Mouse (Mus musculus) megakaryocyte progenitor cell, adult 5-6 weeks (primary cell): ENCODE measurements around the gene Zfp418. TPM values are rescaled to one million over a fixed set of nuclear protein-coding genes. Genes with fewer than 3 reads are reported as not detected.
"Not testable (repeated sequence)": the region's sequence is repeated elsewhere in the genome, so short reads cannot be mapped to it uniquely, and the experiment has no call there.

ENCODE experiments used
- ATAC-seq: replicated peaks from 2 replicates; pipeline ENCODE4 v1.8.0; 2016; ENCODE audit warnings: mild to moderate bottlenecking, moderate TSS enrichment, inconsistent platforms; ENCODE audit not compliant: poor library complexity
- total RNA-seq, 2 experiments: library from RNA; stranded (forward) in 1 of 2; stranded (reverse) in 1 of 2; fragments of 157-497, 149-512 nt in 1 of 2; fragments of 200-1000 nt in 1 of 2; gene quantifications; 2 replicates each; pipeline versions ENCODE4 v1.2.3 to v1.2.4; 2015 to 2017

The Zfp418 gene
- 2.5 and 5.0 TPM in 2 replicates for total RNA-seq (2015)
- total RNA-seq (2017) = 1.8 TPM in 2 replicates

DNA sequence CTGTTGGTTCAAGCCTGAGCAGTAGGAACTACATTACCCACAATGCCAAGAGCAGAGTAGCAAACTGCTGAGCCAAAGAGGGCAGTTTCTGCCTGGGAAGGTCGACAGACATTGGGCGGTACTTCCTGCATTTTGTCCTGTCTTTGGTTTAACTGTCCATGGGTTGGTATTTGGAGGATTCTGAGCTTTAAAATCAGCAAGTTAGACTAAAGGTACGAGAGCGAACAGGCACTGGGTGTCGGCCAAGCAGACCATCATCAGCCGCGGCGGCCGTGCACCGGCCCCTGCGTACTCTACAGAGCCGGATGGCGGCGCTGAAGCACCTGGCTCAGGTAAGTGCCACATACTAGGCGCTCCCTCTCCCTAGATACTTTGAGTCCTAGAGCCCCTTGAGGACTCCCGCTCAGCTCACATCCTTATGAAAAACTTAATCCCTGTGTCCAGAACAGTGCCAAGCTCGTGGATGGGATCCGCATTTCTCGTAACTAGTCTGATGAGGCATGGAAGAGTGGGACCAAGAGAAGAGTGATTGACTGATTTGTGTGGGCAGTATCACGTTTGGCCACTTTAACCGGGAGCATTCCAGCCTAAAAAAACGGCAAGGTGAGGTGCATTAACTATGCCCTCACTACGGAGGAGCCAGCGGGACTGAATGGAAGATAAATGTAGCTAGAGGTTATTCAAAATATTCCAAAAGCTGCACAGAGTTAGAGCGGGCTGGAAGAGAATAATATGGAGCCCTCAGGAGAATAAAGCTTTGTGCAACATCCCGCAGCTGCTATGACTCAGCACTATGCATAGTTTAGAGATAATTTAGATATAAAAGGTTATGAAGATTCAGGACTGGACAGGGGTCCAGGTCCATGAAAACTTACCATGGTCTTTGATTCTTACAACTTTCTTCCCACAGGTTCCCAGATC lies at the start of gene Zfp418:
Zfp418 (plus strand) TSS at position 104 of the 921 bp plus-strand sequence.
- ATAC-seq = peak; percentile 99

GRCm38 (mm10) chr7:7121602-7121980 lies 49.5 kb upstream of the Zfp418 start:
- ATAC-seq = 0 out of 2 replicates have a peak, but pooled peaks have one; percentile 3

- not testable (repeated sequence) for ATAC-seq
Measured at GRCm38 (mm10) chr7:7130491-7131124, 40.5 kb upstream of the Zfp418 start.

DNA sequence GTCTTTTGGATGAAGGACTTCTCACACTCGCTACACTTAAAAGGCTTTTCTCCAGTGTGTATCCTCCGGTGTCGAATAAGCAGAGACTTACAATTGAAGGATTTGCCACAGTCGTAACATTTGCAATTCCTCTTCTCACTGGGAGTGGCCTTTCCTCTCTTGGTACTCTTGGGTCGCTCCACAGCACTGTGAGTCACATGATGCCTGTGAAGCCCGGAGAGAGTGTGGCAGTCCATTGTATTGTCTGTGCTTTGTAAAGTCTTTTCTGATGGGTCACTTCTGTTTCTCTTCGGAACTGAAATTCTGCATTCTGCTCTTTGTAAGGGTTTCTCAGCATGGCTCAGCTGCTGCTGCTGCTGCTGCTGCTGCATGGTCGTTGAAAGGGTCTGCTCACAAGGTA lies 38.4 kb upstream of the Zfp418 start:
- no peak for ATAC-seq

DNA sequence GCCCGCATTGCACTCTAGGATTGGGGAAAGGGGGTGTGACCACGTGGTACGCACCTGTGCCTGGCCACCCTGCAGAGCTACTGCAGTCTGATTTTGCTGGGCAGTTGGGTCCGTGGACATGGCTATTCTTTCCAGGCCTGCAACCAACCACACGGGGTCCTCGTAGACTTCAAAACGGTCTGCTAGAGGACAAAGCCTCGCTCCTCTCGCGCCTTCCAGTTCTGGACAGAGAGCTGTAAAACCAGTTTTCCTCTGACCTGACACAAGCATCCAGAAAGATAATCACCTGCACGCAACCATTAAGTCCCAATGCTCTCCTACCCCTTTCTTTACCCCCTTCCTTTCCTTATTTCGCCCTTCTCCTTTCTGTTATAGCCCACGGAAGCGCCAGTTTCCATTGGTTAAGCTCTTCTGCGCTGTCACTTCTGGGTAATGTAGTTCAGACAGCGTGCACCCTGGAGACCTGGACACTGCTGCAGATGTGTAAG lies 34.7 kb upstream of the Zfp418 start, which contains the start of gene Zfp773:
Zfp773 (minus strand) TSS at position 377 of the 488 bp plus-strand sequence.
- peak; percentile 98 for ATAC-seq

DNA sequence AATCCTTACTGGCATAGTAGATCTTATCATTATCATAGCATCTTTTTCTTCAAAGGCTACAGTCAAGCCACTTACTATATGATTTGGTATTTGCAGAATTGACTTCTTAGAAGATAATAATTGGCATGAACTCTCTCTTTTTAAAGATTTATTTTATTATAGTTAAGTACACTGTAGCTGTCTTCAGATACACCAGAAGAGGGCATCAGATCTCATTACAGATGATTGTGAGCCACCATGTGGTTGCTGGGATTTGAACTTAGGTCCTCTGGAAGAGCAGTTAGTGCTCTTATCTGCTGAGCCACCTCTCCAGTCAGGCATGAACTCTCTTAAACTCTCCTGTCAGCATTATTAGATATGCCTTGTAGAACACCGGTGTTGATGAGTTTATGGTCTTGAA lies 26.9 kb upstream of the Zfp418 start:
- no peak for ATAC-seq

GRCm38 (mm10) chr7:7145991-7146608 lies 25.0 kb upstream of the Zfp418 start:
- ATAC-seq = no peak

DNA sequence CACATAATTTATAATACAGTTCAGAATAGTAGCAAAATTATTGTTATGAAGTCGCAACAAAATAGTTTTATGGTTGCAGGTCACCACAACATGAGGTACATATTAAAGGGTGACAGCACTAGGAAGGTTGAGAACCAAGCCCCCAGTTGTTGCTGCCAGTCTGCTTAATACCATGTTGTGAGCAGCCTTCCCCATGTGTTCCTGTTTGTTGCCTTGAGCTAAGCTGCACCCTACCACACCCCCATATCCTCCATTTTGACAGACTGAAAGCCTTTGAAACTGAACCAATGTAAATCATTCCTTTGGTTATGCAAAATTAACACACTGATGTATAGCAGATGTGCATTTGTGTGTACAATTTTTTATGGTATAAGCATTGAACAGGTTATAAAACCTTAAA lies 14.8 kb downstream of the Zfp418 start:
- ATAC-seq = no peak

DNA sequence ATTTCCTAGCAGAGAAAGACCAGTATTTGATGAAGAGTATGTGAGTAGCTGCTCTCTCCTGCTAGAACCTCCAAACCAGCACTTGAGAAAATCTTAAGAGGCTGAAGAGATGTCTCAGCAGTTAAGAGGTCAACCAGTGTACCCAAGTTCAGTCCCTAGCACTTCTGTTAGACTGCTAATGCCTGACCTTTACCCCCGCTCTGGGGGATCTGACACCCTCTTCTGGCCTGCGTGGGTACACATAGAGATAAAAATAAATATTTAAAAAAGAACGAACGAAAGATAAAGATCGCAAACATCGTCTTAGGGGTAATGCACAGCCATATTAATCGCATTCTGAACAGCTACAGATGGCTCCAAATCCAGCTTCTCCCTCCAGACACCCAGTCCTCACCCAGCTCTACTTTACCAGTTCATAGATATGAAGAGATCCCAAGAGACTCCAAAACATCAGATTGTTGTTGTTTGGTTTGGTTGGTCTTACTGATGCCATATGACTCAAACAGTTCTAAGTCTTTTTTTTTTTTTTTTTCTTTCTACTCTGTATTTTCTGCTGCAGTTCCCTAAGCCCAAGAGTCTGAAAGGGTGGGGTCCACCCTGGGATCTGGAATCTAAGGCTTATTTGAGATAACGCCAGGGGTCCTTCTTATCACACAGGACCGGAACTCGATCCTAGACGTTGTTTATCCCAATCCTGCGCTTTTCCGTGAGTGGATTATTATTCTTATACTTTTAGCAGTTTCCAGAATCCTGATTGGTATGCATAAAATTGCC lies 16.5 kb downstream of the Zfp418 start:
- peak; percentile 30 for ATAC-seq

DNA sequence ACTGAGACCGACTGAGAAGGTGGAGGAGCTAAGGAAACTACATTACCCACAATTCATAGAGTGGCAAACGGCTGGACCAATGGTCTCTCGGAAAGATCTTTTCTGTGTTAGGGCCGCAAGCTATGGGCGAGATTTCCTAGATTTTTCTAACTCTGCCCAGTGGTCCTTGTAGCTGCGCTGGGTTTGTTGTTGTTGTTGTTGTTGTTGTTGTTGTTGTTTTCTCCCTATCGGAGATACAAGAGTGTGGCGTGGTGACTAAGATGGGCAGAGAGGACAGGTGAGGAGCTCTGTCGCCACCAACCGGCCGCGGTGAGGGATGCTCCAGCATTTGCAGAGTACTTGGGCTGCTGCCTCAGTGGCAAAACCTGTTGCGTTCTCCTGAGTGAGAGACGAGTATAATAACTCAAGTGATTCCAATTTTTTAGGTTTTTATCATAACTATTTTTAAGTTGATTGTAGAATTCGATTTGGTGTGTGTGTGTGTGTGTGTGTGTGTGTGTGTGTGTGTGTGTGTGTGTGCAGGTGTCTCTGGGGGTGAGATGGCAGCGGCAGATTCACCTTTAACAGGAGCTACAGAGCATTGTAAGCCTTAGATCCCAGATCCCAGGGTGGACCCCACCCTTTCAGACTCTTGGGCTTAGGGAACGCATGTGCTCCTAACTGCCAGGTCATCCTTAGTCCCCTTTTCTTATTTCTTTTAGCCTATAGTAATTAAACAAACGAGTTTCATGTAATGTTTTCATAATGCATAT lies 17.2 kb downstream of the Zfp418 start:
- ATAC-seq = peak; percentile 99

DNA sequence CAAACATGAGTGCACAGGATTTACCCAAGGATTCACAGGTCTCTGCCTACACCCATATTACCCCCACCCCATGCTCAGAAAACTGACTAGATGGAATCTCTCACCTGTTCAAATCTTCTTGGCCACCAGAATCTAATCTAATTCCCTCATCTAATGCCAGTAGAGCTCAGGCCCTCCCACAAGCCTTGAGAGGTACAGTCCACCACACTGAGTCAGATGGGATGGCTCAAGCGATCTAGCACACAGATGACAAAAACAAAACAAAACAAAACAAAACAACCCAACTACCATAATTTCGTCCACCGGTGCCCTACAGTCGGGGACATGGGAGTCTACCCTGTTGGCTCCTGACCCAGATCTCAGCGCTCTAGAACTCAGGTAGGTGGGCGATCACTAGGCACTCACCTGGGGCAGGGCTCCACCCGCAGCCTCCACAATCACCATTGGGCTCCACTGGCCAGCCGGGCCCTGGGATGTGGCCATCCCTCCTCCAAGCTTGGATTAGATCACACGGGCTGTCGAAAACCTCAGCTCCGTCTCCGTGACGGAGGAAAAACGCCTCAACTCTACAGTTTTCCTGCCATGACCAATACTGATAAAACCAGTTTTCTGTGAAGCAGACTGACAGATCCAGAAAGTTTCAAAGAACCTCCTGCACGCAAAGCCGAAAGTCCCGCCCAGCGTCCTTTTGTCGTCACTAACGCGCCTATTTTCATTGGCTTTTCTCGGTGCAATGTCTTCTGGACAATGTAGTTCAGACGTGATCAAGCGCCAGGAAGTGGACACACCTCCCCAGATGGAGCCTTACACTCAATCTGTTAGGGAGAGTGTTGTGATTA lies 38.4 kb downstream of the Zfp418 start, which contains the start of gene Zfp772:
Zfp772 (minus strand) TSS at position 686 of the 839 bp plus-strand sequence.
- peak; percentile 50; the same call in 1 of the 2 replicates for ATAC-seq

Other genes starting within 250 kb of the Zfp418 start
- not detected in 2 replicates for gene Aurkc, start 176.0 kb upstream of the Zfp418 start, total RNA-seq (2015)
- not detected in 2 replicates for gene Aurkc, start 176.0 kb upstream of the Zfp418 start, total RNA-seq (2017)
- gene Zfp954, start 49.8 kb upstream of the Zfp418 start, total RNA-seq (2015) = 8.3 and 12.4 TPM in 2 replicates
- 10.5 and 12.3 TPM in 2 replicates for gene Zfp954, start 49.8 kb upstream of the Zfp418 start, total RNA-seq (2017)
- gene Zfp773, start 34.6 kb upstream of the Zfp418 start, total RNA-seq (2015) = 1.7 and 3.1 TPM in 2 replicates
- 1.9 and 4.3 TPM in 2 replicates for gene Zfp773, start 34.6 kb upstream of the Zfp418 start, total RNA-seq (2017)
- 4.2 and 5.4 TPM in 2 replicates for gene Zfp772, start 38.7 kb downstream of the Zfp418 start, total RNA-seq (2015)
- 3.3 and 4.4 TPM in 2 replicates for gene Zfp772, start 38.7 kb downstream of the Zfp418 start, total RNA-seq (2017)
- not detected in 2 replicates for gene Vmn2r29, start 76.0 kb downstream of the Zfp418 start, total RNA-seq (2015)
- gene Vmn2r29, start 76.0 kb downstream of the Zfp418 start, total RNA-seq (2017) = 0.41 and 0.83 TPM in 2 replicates
- 2.4 TPM in 2 replicates for gene Gm45844, start 107.0 kb downstream of the Zfp418 start, total RNA-seq (2015)
- 0.21 and 3.9 TPM in 2 replicates for gene Gm45844, start 107.0 kb downstream of the Zfp418 start, total RNA-seq (2017)
- 19.0 and 21.3 TPM in 2 replicates for gene Clcn4, start 129.5 kb downstream of the Zfp418 start, total RNA-seq (2015)
- 24.9 and 26.4 TPM in 2 replicates for gene Clcn4, start 129.5 kb downstream of the Zfp418 start, total RNA-seq (2017)
- 0.12 TPM in 1 of 2 replicates, not detected in the other for gene Vmn2r30, start 166.3 kb downstream of the Zfp418 start, total RNA-seq (2015)
- not detected in 2 replicates for gene Vmn2r30, start 166.3 kb downstream of the Zfp418 start, total RNA-seq (2017)
- not detected in 2 replicates for gene Gm45783, start 203.2 kb downstream of the Zfp418 start, total RNA-seq (2015)
- not detected in 2 replicates for gene Gm45783, start 203.2 kb downstream of the Zfp418 start, total RNA-seq (2017)
- not detected in 2 replicates for gene Vmn2r31, start 228.4 kb downstream of the Zfp418 start, total RNA-seq (2015)
- gene Vmn2r31, start 228.4 kb downstream of the Zfp418 start, total RNA-seq (2017) = not detected in 2 replicates